Mouse (Mus musculus) thymus, postnatal 36 days (tissue): ENCODE measurements around the gene Otc.

ENCODE experiments used
- DNase-seq, 2 experiments: peaks; one replicate each; pipeline ENCODE4 v3.0.0; 2022; ENCODE audit warnings: mixed read lengths in 2 of 2

The Otc gene

DNA sequence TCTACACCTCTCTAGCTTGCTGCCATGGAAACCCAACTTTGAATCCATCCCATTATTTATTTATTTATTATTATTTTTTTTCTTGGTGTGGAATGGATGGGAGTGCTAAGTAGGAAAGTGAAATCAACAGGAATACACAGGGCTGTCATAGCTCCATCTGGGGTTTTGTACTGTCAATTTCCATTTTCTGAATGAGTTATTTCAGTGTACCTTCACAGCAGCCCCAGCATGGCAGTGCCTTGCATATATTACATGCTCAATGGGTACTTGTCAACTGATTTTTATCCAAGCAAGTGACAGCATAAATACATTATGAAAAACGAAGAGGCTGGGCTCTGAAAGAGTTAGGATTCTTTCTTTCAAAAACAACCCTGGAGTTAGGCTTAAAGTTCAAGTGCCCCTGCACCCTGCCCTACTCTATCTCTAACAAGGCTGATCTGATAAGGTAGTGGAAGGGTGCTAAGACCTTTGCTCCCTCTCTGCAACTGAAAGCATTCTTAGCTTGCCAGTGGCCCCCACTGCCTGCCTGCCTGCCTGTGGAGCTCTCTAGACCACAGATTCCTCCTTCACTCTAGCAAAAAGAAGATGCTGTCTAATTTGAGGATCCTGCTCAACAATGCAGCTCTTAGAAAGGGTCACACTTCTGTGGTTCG lies at the start of gene Otc:
Otc (plus strand) TSS at position 454 of the 653 bp plus-strand sequence.
- DNase-seq = no peak

- DNase-seq = no peak
Measured at GRCm38 (mm10) chrX:10205937-10206336, 46.2 kb upstream of the Otc start.

DNA sequence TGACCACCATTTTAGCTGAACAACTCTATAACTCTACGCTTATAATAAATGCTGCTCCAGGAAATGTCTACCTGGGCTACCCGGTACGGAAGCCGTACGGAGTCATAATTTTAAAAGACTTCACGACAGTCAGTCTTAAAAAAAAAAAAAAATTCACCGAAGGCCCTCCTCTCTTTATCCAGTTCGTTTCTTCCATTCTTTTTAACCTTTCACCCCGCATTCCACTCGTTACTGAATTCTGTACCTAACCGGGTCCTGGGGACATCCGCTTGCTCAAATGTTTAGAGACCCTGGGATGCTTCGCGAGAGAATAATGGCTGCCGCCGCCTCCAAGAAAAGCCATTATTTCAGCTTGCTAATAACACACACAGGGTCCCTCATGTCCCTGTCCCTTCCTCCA lies 36.1 kb upstream of the Otc start:
- no peak for DNase-seq

- peak; percentile 92 for DNase-seq
Measured at GRCm38 (mm10) chrX:10216410-10216949, 35.6 kb upstream of the Otc start, which contains the start of gene Rpgr. Gene Rpgr, minus strand, starts transcription at chrX:10216920.

DNA sequence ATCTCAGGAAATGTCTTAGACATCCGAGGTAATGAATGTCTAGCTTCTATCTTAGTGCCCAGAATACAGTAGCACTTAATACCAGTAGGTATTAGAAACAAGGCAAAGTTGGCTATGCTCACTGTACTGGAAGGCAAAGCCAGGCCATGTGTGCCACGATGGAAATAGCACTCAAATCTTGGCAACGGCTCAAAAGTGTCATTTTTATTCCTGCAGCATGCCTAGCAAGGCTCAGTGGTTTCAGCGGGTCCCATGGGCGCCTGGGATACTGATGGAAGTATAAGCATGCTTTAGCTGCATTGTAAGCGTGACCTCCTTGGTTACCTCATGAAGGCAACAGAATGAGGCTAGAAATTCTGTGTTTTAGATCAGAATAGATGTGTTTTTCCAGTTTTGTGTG lies 32.8 kb upstream of the Otc start:
- no peak for DNase-seq

DNA sequence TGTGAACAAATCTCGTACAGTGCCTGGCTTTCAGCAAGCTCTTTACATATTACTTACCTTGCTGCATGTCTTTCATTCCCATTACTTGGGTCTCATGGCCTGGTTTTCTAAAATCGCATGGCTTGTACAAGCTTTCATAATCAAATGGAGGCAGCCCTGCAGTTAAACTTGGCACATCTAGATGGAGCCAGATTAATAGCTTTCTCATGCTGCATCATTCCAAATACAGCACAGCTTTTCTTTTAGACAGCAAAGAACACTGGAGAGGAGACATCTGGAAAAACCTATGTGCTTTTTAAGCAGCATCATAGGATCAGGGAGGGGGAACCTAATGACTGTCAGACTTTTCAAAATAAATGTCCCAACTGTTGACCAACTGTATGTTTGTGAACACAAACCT lies 19.1 kb upstream of the Otc start:
- DNase-seq = no peak

GRCm38 (mm10) chrX:10234617-10235016 lies 17.5 kb upstream of the Otc start:
- no peak for DNase-seq

GRCm38 (mm10) chrX:10239515-10239914 lies 12.6 kb upstream of the Otc start:
- DNase-seq = no peak

DNA sequence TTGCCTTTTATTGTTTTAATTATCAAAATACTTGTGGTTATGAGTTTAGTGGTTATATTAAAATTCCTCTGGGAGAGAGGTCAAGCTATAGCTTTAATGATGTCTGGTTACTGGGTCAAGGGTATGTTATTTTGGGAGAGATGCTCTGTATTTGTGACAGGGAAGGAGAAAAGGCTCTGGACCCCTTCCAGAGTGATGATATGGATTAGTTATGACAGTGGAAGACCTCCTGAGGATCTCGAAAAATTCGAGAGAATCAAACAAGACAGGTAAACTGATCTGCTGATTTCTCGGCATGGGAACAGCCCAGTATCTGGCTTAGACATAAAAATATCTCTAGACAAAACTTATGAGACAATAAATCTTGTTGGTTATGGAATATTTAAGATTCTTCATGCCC lies 8.2 kb upstream of the Otc start:
- no peak for DNase-seq

GRCm38 (mm10) chrX:10251357-10251756 lies 748 bp upstream of the Otc start:
- DNase-seq = no peak

- no peak for DNase-seq
Measured at GRCm38 (mm10) chrX:10257774-10258173, 5.7 kb downstream of the Otc start.

- DNase-seq = no peak
Measured at GRCm38 (mm10) chrX:10258260-10258659, 6.2 kb downstream of the Otc start.

DNA sequence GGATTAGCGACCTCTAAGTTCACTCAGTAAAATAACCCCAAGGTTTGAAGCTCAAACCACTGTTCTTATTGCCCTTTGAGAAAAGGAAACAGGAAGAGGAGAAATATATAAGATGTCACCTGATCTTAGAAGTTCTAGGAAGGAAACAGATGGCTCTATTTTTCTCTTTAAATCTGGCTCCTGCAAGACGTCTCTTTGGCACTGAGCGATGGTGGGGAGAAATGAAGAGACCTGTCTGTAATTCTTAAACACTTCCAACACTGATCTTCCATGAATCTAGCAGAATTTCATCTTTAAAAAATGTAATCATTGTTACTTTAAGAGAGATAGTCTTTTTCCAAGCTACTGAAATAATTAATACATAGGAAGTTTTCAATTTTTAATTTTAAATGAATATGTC lies 16.2 kb downstream of the Otc start:
- no peak for DNase-seq

DNA sequence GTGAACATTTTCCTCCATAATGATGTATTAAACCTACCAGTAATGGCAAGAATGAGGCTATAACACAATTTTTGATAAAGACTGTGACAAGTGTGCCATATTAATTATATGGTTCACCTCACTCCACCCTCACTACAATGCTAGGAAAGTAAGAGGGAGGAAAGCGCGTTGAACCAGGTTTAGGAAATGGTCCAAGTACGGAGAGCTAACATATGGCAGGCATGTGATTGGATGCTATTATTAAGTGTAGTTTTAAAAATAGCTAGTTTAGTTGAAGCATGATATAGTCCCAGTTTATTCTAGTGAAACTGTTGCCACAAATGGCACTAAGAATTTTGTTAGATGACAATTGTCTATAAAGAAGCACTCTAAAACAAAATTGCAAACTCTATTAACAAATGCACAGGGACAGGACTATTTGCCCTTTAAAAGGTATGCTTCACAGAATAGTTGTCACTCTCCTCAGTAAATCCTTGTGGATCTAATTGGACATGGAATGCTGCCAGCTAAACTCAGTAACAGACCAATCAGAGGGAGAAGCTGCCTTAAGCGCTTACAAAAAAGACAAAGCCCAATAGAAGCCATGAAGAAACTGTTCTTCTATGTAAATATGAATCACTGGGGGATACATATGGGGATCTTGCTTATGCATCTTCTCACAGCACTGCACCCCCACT lies 16.8 kb downstream of the Otc start:
- no peak for DNase-seq

DNA sequence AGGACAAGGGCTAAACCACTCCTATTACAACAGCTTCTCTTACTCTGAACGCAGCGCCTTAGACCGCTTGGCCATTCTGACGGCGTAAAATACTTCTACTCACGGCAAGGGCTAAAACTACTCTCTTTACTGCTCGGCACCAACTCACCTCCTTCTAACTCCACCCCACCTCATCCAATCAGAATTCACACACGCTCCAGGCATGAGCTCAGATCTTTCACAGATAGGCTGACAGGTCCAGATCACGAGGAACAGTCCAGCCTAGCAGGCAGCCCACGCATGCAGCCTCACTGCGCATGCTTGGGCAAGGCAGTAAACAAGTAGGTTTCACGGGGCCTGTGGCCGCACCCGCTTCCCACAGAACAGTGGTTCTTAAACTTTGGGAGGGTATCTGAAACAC lies 45.2 kb downstream of the Otc start:
- no peak for DNase-seq

GRCm38 (mm10) chrX:10318176-10318575 lies 66.1 kb downstream of the Otc start:
- no peak for DNase-seq

GRCm38 (mm10) chrX:10330246-10330645 lies 78.1 kb downstream of the Otc start:
- DNase-seq = no peak

DNA sequence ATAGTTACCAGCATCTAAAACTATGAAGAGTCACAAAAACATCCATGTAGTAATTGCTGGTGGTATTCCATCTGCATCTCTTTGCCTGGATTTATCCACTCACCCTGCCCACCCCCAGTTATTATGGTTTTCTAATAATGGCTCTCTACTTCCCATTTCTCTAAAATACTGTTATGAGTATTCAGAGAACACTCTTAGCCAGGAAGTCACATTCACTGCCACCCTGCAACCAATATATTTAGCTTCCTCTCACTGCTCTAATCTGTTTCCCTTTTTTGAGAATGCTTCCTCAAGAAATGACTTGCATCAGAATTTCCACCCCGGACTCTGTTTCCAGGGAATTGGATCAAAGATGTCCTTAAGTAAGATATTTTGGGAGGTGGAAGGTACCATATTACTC lies 79.6 kb downstream of the Otc start:
- DNase-seq = no peak

- no peak for DNase-seq
Measured at GRCm38 (mm10) chrX:10336816-10337215, 84.7 kb downstream of the Otc start.

DNA sequence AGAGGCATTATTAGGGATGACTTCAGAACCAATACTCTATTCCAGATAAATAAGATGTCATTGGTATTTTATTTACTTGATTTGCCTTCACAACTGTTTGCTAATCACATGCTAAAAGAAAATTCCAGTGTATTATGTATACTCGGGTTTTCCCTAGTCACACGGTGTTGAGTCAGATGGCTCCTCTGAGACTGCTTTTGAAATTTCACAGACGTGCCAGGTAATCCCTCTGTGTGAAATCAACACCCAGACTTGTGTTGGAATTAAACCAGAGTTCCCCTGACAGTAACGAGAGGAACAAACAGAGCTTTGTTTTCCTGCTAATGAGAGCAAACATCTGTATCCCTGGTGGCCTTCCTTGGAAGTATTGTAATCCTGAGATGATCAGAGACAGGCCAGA lies 103.8 kb downstream of the Otc start:
- DNase-seq = no peak
